Mouse (Mus musculus) liver, embryonic 14.5 days (tissue): ENCODE measurements around the gene Ccdc77. TPM values are rescaled to one million over a fixed set of nuclear protein-coding genes. Genes with fewer than 3 reads are reported as not detected.

ENCODE experiments used
- ATAC-seq: fragments of 200-750 bp; cut with Nextera tagmentation; 2 replicates; pipeline ENCODE4 v1.8.0; 2017; ENCODE audit warnings: moderate number of reproducible peaks, mild to moderate bottlenecking, moderate library complexity; ENCODE audit not compliant: insufficient read depth
- DNase-seq, 3 experiments: peaks; one replicate each; pipeline ENCODE4 v3.0.0-alpha.2; 2012 to 2013; ENCODE audit warnings: low read depth in 3 of 3, low spot score in 3 of 3
- H3K27ac ChIP-seq: fragments of 300-500 bp; sonication (generic); 2 replicates; pipeline ENCODE4 v1.5.1; 2014; ENCODE audit warnings: moderate library complexity, mild to moderate bottlenecking, control low read depth, inconsistent platforms
- H3K27me3 ChIP-seq: fragments of 300-500 bp; sonication (generic); 2 replicates; pipeline ENCODE4 v1.6.1; 2014; ENCODE audit warnings: mild to moderate bottlenecking, low read length, moderate library complexity; ENCODE audit not compliant: control insufficient read depth, insufficient read depth
- H3K36me3 ChIP-seq: fragments of 300-500 bp; sonication (generic); replicated peaks from 2 replicates; pipeline ENCODE4 v1.6.1; 2014; ENCODE audit warnings: low read depth; ENCODE audit not compliant: control insufficient read depth, insufficient read depth
- H3K4me1 ChIP-seq, 2 experiments: fragments of 200-500 bp in 1 of 2; fragments of 300-500 bp in 1 of 2; sonication (generic) in 1 of 2; replicated peaks; 2 replicates each; pipeline ENCODE4 v1.6.1; 2012 to 2014; ENCODE audit warnings: antibody characterized with exemption in 1 of 2, inconsistent platforms in 1 of 2, low read length in 1 of 2; ENCODE audit not compliant: control insufficient read depth in 2 of 2, insufficient read depth in 2 of 2
- H3K4me2 ChIP-seq: fragments of 300-500 bp; sonication (generic); 2 replicates; pipeline ENCODE4 v1.6.1; 2014; ENCODE audit warnings: low read depth, mild to moderate bottlenecking, control low read depth, moderate library complexity
- H3K4me3 ChIP-seq, 2 experiments: fragments of 200-500 bp in 1 of 2; fragments of 300-500 bp in 1 of 2; sonication (generic) in 1 of 2; 2 replicates each; pipeline ENCODE4 v1.5.1; 2012 to 2014; ENCODE audit warnings: low read depth in 2 of 2, low read length in 2 of 2, mild to moderate bottlenecking in 2 of 2, control low read depth in 1 of 2, inconsistent platforms in 1 of 2, moderate library complexity in 1 of 2; ENCODE audit not compliant: insufficient read depth in 1 of 2
- H3K9ac ChIP-seq: fragments of 300-500 bp; sonication (generic); replicated peaks from 2 replicates; pipeline ENCODE4 v1.6.1; 2014; ENCODE audit warnings: mild to moderate bottlenecking, control low read depth, moderate library complexity
- H3K9me3 ChIP-seq: fragments of 300-500 bp; sonication (generic); 2 replicates; pipeline ENCODE4 v1.6.1; 2016; ENCODE audit warnings: low read length, mixed read lengths; ENCODE audit not compliant: control insufficient read depth
- CTCF ChIP-seq: IDR thresholded peaks from 2 replicates; pipeline ENCODE4 v1.5.1; 2016; ENCODE audit warnings: antibody characterized with exemption, low read depth, control low read depth
- EP300 ChIP-seq: IDR thresholded peaks from 2 replicates; pipeline ENCODE4 v1.6.1; 2016; ENCODE audit warnings: antibody characterized with exemption, low read depth
- WGBS: fragments of 180-500 bp; shearing (Covaris S2); extraction: QIAGEN DNeasy Blood & Tissue Kit; methylation state at CpG from one replicate; pipeline ENCODE4 v1.1.7; 2014; ENCODE audit not compliant: insufficient replicate concordance; 5-methylcytosine and 5-hydroxymethylcytosine counted together
- polyA plus RNA-seq, 2 experiments: library from polyadenylated mRNA; depleted of rRNA in 1 of 2; stranded (reverse) in 1 of 2; unstranded in 1 of 2; fragments of >200 nt; fragmentation: Nextera tagmentation in 1 of 2; extraction: Ambion mirVana in 1 of 2; gene quantifications; 2 replicates each; pipeline versions ENCODE4 v1.2.1 to v1.2.3; 2012 to 2014

The Ccdc77 gene
- polyA plus RNA-seq, 2 experiments: 11.4 to 14.1 TPM

DNA sequence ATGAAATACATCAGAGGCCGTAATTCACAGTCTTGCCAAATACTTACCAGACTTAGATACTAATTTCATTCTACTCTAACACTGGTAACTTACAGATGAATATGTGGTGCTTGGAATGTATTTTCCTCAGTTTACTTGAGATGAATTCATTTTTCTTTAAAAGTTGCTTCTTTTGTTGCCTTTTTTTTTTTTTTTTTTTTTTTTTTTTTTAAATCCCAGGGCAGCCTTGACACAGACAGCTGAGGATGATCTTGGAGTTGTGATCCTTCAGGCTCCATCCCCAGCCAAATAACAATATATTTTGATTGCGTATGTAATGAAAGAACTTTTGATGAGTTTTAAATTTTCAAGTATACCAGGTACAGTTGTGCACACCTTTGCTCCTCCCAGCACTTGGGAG, 2.0 kb downstream of the Ccdc77 start:
- peaks cover 2% of the 10 kb centered on the region; the same call in 1 of the 2 replicates for H3K36me3 ChIP-seq
- H3K9ac ChIP-seq: no peak overlapping the region
- H3K4me1 ChIP-seq: peaks cover 11 to 17% of the 10 kb centered on the region in 2 experiments
- TF ChIP-seq EP300: no peak
- TF ChIP-seq CTCF: no peak
- DNase-seq (no peak), ATAC-seq (no peak)
- no peaks in the 10 kb centered on the region for H3K9me3 ChIP-seq
- WGBS: 87% methylated on average over 2 of the region's 2 CpGs
- no peaks in the 10 kb centered on the region for H3K27me3 ChIP-seq
- no peak overlapping the region for H3K27ac ChIP-seq
- H3K4me3 ChIP-seq: no peak overlapping the region
- peak overlapping the region; percentile 40 for H3K4me2 ChIP-seq

- peak; percentile 97 for ATAC-seq
- H3K27ac ChIP-seq: peak overlapping the region; percentile 97
- H3K36me3 ChIP-seq: peaks cover 5% of the 10 kb centered on the region
- H3K4me3 ChIP-seq: peak overlapping the region; percentile 73 to 95
- TF ChIP-seq CTCF: peak; percentile 57
- peak; percentile 38; the same call in 1 of the 2 replicates for TF ChIP-seq EP300
- H3K4me1 ChIP-seq: peaks cover 10 to 11% of the 10 kb centered on the region in 2 experiments
- H3K9me3 ChIP-seq: no peaks in the 10 kb centered on the region
- peak; percentile 92 to 94 (median 94) for DNase-seq
- peak overlapping the region; percentile 98 for H3K4me2 ChIP-seq
- WGBS: under 1% methylated on average over 31 of the region's 31 CpGs
- H3K27me3 ChIP-seq: no peaks in the 10 kb centered on the region
- peak overlapping the region; percentile 95 for H3K9ac ChIP-seq
Measured at GRCm38 (mm10) chr6:120356951-120357945, 6.9 kb downstream of the Ccdc77 start.

DNA sequence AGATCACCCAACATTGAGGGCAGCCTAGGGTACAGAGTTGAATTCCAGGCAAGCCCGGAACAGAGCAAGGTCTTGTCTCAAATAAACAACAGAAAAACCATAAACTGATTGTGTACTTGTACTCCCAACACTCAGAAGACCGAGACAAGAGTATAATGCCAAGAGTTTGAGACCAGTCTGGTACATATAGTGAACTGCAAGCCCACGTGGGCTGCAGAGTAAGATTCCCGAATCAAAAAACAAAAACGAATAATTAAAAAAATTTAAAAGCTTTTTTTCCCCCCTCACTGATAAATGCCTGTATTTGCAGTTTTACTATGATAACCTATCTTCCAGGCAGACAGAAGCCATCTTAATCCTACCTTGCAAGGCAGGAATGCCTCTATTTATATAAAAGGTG, 7.7 kb downstream of the Ccdc77 start:
- ATAC-seq: no peak
- H3K4me3 ChIP-seq: peak overlapping the region; percentile 73 to 95
- H3K9me3 ChIP-seq: no peaks in the 10 kb centered on the region
- H3K36me3 ChIP-seq: peaks cover 5% of the 10 kb centered on the region
- H3K4me2 ChIP-seq: peak overlapping the region; percentile 98
- H3K27ac ChIP-seq: peak overlapping the region; percentile 97
- H3K4me1 ChIP-seq: peaks cover 10 to 11% of the 10 kb centered on the region in 2 experiments
- H3K9ac ChIP-seq: peak overlapping the region; percentile 95
- DNase-seq: no peak
- TF ChIP-seq EP300 (no peak), CTCF (no peak)
- no peaks in the 10 kb centered on the region for H3K27me3 ChIP-seq
- 18% methylated on average over 5 of the region's 5 CpGs for WGBS

GRCm38 (mm10) chr6:120349018-120349417, 15.2 kb downstream of the Ccdc77 start:
- Histone ChIP-seq H3K36me3 (peaks cover 59% of the 10 kb centered on the region), H3K4me3 (no peak overlapping the region), H3K27me3 (no peaks in the 10 kb centered on the region), H3K9ac (no peak overlapping the region), H3K4me2 (no peak overlapping the region), H3K9me3 (no peaks in the 10 kb centered on the region), H3K4me1 (no peaks in the 10 kb centered on the region), H3K27ac (no peak overlapping the region)
- 64% methylated on average over 3 of the region's 3 CpGs for WGBS
- no peak for ATAC-seq
- no peak for TF ChIP-seq CTCF
- TF ChIP-seq EP300: no peak
- DNase-seq: no peak

DNA sequence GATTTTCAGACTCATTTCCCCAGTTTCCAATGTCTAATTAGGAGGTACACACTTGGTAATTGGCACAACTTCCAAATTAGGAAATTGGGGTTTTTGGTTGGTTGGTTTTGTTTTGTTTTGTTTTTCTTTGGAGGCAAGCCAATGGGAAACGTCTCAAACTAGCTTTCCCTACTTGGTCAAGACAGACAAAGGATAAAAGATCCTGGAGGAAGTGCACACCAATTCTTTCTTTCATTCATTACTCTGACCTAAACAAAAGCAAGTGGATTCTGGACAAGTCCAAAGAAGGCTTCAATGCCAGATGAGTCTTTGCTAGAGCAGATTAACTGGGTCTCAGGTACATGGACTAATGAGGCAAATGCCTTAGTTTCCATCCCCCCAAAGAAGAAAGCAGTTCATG, 20.2 kb downstream of the Ccdc77 start:
- no peak overlapping the region for H3K9ac ChIP-seq
- no peaks in the 10 kb centered on the region for H3K4me1 ChIP-seq
- H3K27ac ChIP-seq: no peak overlapping the region
- no peak for ATAC-seq
- H3K27me3 ChIP-seq: no peaks in the 10 kb centered on the region
- peaks cover 69% of the 10 kb centered on the region for H3K36me3 ChIP-seq
- no peak for DNase-seq
- 74% methylated on average over 1 of the region's 1 CpGs for WGBS
- H3K4me3 ChIP-seq: no peak overlapping the region
- no peak overlapping the region for H3K4me2 ChIP-seq
- TF ChIP-seq CTCF (no peak), EP300 (no peak)
- no peaks in the 10 kb centered on the region for H3K9me3 ChIP-seq
